Mouse (Mus musculus): ENCODE measurements around the gene Avil.

DNA sequence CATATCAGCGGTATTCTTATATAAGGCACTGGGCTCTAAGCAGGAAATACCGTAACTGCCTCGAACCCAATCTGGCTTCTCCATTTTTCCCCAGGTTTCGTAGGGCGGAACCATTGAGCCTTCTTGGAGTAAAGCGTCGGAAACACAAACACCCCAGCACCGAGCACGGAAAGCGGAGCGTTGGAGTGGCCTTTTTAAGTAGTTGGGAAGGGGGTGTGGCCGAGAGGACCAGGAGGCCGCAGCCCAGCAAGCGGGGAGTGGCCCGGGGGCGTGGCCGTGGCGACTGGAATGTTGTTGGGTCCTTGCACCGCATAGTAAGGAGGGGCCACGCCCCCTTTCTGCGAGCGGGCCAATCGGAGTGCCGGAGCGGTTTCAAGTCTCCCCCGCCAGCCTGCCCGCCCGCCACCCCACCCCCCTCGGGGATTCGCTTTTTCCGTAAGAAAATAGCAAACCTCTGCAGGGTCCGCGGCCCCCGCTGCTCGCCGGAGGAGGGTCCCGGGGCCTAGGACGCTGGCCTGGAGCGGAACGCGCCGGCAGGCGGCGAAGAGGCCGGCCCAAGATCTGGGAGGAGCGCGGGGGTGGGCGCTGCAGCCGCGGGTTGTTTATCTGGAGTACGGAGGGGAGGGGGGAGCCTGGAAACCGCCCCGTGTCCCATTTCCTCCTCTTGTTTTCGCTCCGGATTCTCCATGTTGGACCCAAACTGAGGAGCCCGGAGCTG lies 22.1 kb upstream of the Avil start, which contains the start of gene Ctdsp2:
- no peak for TF ChIP-seq CTCF (IDR thresholded peaks at IDR 0.05; ENCODE audit: insufficient read depth, low read length)
- peak; percentile 97 for TF ChIP-seq POLR2A (IDR thresholded peaks at IDR 0.05; ENCODE audit: borderline replicate concordance, extremely low read depth, low read depth, low read length)
